Mouse (Mus musculus): ENCODE data around the gene Ank2.

DNA sequence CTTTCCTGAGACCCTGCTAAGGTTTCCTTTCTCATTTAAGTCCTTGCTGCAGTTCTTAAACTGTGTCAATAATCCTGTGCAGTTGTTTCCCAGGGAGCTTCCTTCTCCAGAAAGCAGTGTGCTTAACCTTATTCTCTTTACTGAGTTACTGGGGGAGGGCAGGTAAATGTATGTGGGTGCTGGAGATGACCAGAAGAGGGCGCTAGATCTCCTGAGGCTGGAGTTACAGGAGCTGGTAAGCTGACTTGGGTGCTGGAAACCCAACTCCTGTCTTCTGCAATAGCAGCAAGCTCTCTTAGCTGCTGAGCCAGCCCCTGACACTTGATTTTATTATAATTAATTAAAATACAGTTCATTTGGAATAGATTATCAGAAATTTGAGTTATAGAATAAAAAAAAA is 84.7 kb downstream of the Ank2 start:
- TF ChIP-seq CTCF (IDR thresholded peaks at IDR 0.05; ENCODE audit: low read depth) (peak; percentile 31), EP300 (IDR thresholded peaks at IDR 0.05; ENCODE audit: low read depth) (no peak)

Data from liver, postnatal 0 days (tissue).